Mouse (Mus musculus) midbrain, embryonic 10.5 days (tissue): Measurements from ENCODE around the gene Ptbp1. TPM values are rescaled to one million over a fixed set of nuclear protein-coding genes. Genes with fewer than 3 reads are reported as not detected.

Experiments used
- DNase-seq: peaks from one replicate; pipeline ENCODE4 v3.0.0-alpha.2; 2017; ENCODE audit warnings: low spot score
- H3K27ac ChIP-seq: fragments of 300-500 bp; sonication (generic); replicated peaks from 2 replicates; pipeline ENCODE4 v1.5.1; 2016; ENCODE audit warnings: mild to moderate bottlenecking
- H3K27me3 ChIP-seq: fragments of 300-500 bp; sonication (generic); 2 replicates; pipeline ENCODE4 v1.6.1; 2016; ENCODE audit warnings: low read depth, mild to moderate bottlenecking; ENCODE audit not compliant: poor library complexity, severe bottlenecking
- H3K36me3 ChIP-seq: fragments of 300-500 bp; sonication (generic); 2 replicates; pipeline ENCODE4 v1.6.1; 2016; ENCODE audit warnings: mild to moderate bottlenecking, moderate library complexity
- H3K4me1 ChIP-seq: fragments of 300-500 bp; sonication (generic); 2 replicates; pipeline ENCODE4 v1.6.1; 2016
- H3K4me3 ChIP-seq: fragments of 300-500 bp; sonication (generic); 2 replicates; pipeline ENCODE4 v1.5.1; 2016; ENCODE audit warnings: mild to moderate bottlenecking, moderate library complexity
- H3K9me3 ChIP-seq: fragments of 300-500 bp; sonication (generic); replicated peaks from 2 replicates; pipeline ENCODE4 v1.6.1; 2016; ENCODE audit warnings: mild to moderate bottlenecking
- WGBS: fragments of 180-500 bp; shearing (Covaris S2); methylation state at CpG from one replicate; pipeline ENCODE4 v1.1.7; 2016; 5-methylcytosine and 5-hydroxymethylcytosine counted together
- polyA plus RNA-seq: library from polyadenylated mRNA; unstranded; fragments of >200 nt; fragmentation: Nextera tagmentation; extraction: Ambion mirVana; gene quantifications from 2 replicates; pipeline ENCODE4 v1.2.1, GENCODE M21; 2016

Gene Ptbp1
- polyA plus RNA-seq, 1 experiment from 2014 or later = 334 TPM

GRCm38 (mm10) chr10:79864351-79865188 lies 10.3 kb downstream of the Ptbp1 start:
- DNase-seq = no peak
- Histone ChIP-seq H3K4me3 (peak overlapping the region; percentile 14; the same call in 1 of the 2 replicates), H3K36me3 (peaks cover 95% of the 10 kb centered on the region), H3K27ac (no peak overlapping the region), H3K4me1 (peaks cover 23% of the 10 kb centered on the region), H3K27me3 (no peaks in the 10 kb centered on the region), H3K9me3 (no peaks in the 10 kb centered on the region)
- 67% methylated on average over 10 of the region's 10 CpGs for WGBS

GRCm38 (mm10) chr10:79865189-79865601 lies 11.0 kb downstream of the Ptbp1 start:
- Histone ChIP-seq H3K36me3 (peaks cover 95% of the 10 kb centered on the region), H3K4me3 (0 out of 2 replicates have a peak overlapping the region, but pooled peaks have one; percentile 14), H3K9me3 (no peaks in the 10 kb centered on the region), H3K4me1 (peaks cover 23% of the 10 kb centered on the region), H3K27me3 (no peaks in the 10 kb centered on the region), H3K27ac (no peak overlapping the region)
- 77% methylated on average over 12 of the region's 12 CpGs for WGBS
- no peak for DNase-seq

- Histone ChIP-seq H3K36me3 (peaks cover 93% of the 10 kb centered on the region), H3K4me3 (peak overlapping the region; percentile 16; the same call in 1 of the 2 replicates), H3K27ac (0 out of 2 replicates have a peak overlapping the region, but pooled peaks have one; percentile 17)
Observed at GRCm38 (mm10) chr10:79865801-79866295, 11.6 kb downstream of the Ptbp1 start.

GRCm38 (mm10) chr10:79866601-79867000 lies 12.4 kb downstream of the Ptbp1 start:
- Histone ChIP-seq H3K4me1 (peaks cover 23% of the 10 kb centered on the region), H3K36me3 (peaks cover 93% of the 10 kb centered on the region), H3K9me3 (no peaks in the 10 kb centered on the region), H3K27ac (no peak overlapping the region), H3K27me3 (no peaks in the 10 kb centered on the region), H3K4me3 (peak overlapping the region; percentile 18; the same call in 1 of the 2 replicates)
- no peak for DNase-seq
- WGBS = 86% methylated on average over 11 of the region's 11 CpGs

More at GRCm38 (mm10) chr10:79865801-79866295, 11.6 kb downstream of the Ptbp1 start:
- Histone ChIP-seq H3K9me3 (no peaks in the 10 kb centered on the region), H3K4me1 (peaks cover 23% of the 10 kb centered on the region), H3K27me3 (no peaks in the 10 kb centered on the region)
- WGBS = 79% methylated on average over 19 of the region's 19 CpGs
- DNase-seq = no peak

- no peaks in the 10 kb centered on the region for H3K9me3 ChIP-seq
- no peaks in the 10 kb centered on the region for H3K27me3 ChIP-seq
- 93% methylated on average over 8 of the region's 8 CpGs for WGBS
- DNase-seq = no peak
- H3K4me1 ChIP-seq = peaks cover 46% of the 10 kb centered on the region
- H3K4me3 ChIP-seq = peak overlapping the region; percentile 82
- peaks cover 55% of the 10 kb centered on the region for H3K36me3 ChIP-seq
- no peak overlapping the region for H3K27ac ChIP-seq
Observed at GRCm38 (mm10) chr10:79871845-79872244, 17.6 kb downstream of the Ptbp1 start.

GRCm38 (mm10) chr10:79872862-79873261 lies 18.6 kb downstream of the Ptbp1 start:
- DNase-seq = no peak
- H3K36me3 ChIP-seq = peaks cover 46% of the 10 kb centered on the region

GRCm38 (mm10) chr10:79873313-79873712 lies 19.1 kb downstream of the Ptbp1 start:
- Histone ChIP-seq H3K27ac (peak overlapping the region; percentile 96), H3K27me3 (peaks cover 9% of the 10 kb centered on the region; the same call in 1 of the 2 replicates), H3K36me3 (peaks cover 43% of the 10 kb centered on the region), H3K4me1 (peaks cover 51% of the 10 kb centered on the region), H3K4me3 (peak overlapping the region; percentile 82), H3K9me3 (no peaks in the 10 kb centered on the region)
- no peak for DNase-seq
- WGBS = 23% methylated on average over 6 of the region's 6 CpGs

More at GRCm38 (mm10) chr10:79872862-79873261, 18.6 kb downstream of the Ptbp1 start:
- H3K27me3 ChIP-seq = peaks cover 9% of the 10 kb centered on the region; the same call in 1 of the 2 replicates
- 36% methylated on average over 3 of the region's 3 CpGs for WGBS
- peaks cover 49% of the 10 kb centered on the region for H3K4me1 ChIP-seq
- peak overlapping the region; percentile 96; the same call in 1 of the 2 replicates for H3K27ac ChIP-seq
- H3K9me3 ChIP-seq = no peaks in the 10 kb centered on the region
- H3K4me3 ChIP-seq = peak overlapping the region; percentile 82

- peak overlapping the region; percentile 96 for H3K27ac ChIP-seq
- H3K27me3 ChIP-seq = peaks cover 9% of the 10 kb centered on the region; the same call in 1 of the 2 replicates
- no peaks in the 10 kb centered on the region for H3K9me3 ChIP-seq
- H3K36me3 ChIP-seq = peaks cover 40% of the 10 kb centered on the region
- 2% methylated on average over 26 of the region's 26 CpGs for WGBS
- H3K4me3 ChIP-seq = peak overlapping the region; percentile 82
- H3K4me1 ChIP-seq = peaks cover 51% of the 10 kb centered on the region
- DNase-seq = peak; percentile 56
Observed at GRCm38 (mm10) chr10:79873715-79874289, 19.6 kb downstream of the Ptbp1 start.

GRCm38 (mm10) chr10:79874290-79874862 lies 20.1 kb downstream of the Ptbp1 start, which contains the start of the genes Prtn3 and Plppr3:
Gene Prtn3 (plus strand): TSS chr10:79874476.
Gene Plppr3 (minus strand): TSS chr10:79874634.
- Histone ChIP-seq H3K9me3 (no peaks in the 10 kb centered on the region), H3K4me1 (peaks cover 52% of the 10 kb centered on the region), H3K4me3 (peak within 1 kb of the TSS; percentile 82), H3K27me3 (peaks cover 13% of the 10 kb centered on the region), H3K27ac (peak within 1 kb of the TSS; percentile 96), H3K36me3 (peaks cover 34% of the 10 kb centered on the region)
- under 1% methylated on average over 57 of the region's 57 CpGs for WGBS
- DNase-seq = peak; percentile 87

GRCm38 (mm10) chr10:79877174-79877573 lies 22.9 kb downstream of the Ptbp1 start:
- no peak for DNase-seq
- peaks cover 8% of the 10 kb centered on the region; the same call in 1 of the 2 replicates for H3K36me3 ChIP-seq
- H3K27me3 ChIP-seq = peaks cover 41% of the 10 kb centered on the region
- H3K9me3 ChIP-seq = no peaks in the 10 kb centered on the region
- H3K4me1 ChIP-seq = peaks cover 63% of the 10 kb centered on the region
- WGBS = 52% methylated on average over 1 of the region's 1 CpGs
- no peak overlapping the region for H3K4me3 ChIP-seq
- no peak overlapping the region for H3K27ac ChIP-seq

GRCm38 (mm10) chr10:79877757-79878156 lies 23.5 kb downstream of the Ptbp1 start:
- no peak overlapping the region for H3K4me3 ChIP-seq
- no peak for DNase-seq
- WGBS = 52% methylated on average over 12 of the region's 12 CpGs
- H3K36me3 ChIP-seq = 0 out of 2 replicates have a peak, but pooled peaks cover 2% of the 10 kb centered on the region
- no peaks in the 10 kb centered on the region for H3K9me3 ChIP-seq
- no peak overlapping the region for H3K27ac ChIP-seq
- H3K4me1 ChIP-seq = peaks cover 63% of the 10 kb centered on the region
- peaks cover 46% of the 10 kb centered on the region for H3K27me3 ChIP-seq

GRCm38 (mm10) chr10:79879527-79879926 lies 25.3 kb downstream of the Ptbp1 start:
- no peak for DNase-seq
- 54% methylated on average over 3 of the region's 3 CpGs for WGBS
- no peaks in the 10 kb centered on the region for H3K9me3 ChIP-seq
- H3K27ac ChIP-seq = 0 out of 2 replicates have a peak overlapping the region, but pooled peaks have one; percentile 14
- peaks cover 64% of the 10 kb centered on the region for H3K27me3 ChIP-seq
- H3K4me3 ChIP-seq = no peak overlapping the region
- H3K36me3 ChIP-seq = no peaks in the 10 kb centered on the region
- H3K4me1 ChIP-seq = peaks cover 56% of the 10 kb centered on the region
